Mouse (Mus musculus) embryonic facial prominence, embryonic 10.5 days (tissue): Measurements from ENCODE around the gene Mettl8. TPM values are rescaled to one million over a fixed set of nuclear protein-coding genes. Genes with fewer than 3 reads are reported as not detected.

ENCODE experiments used
- DNase-seq: peaks from one replicate; pipeline ENCODE4 v3.0.0-alpha.2; 2017; ENCODE audit warnings: low spot score
- H3K27ac ChIP-seq: fragments of 300-500 bp; sonication (generic); replicated peaks from 2 replicates; pipeline ENCODE4 v1.5.1; 2016; ENCODE audit warnings: mild to moderate bottlenecking
- H3K27me3 ChIP-seq: fragments of 300-500 bp; sonication (generic); replicated peaks from 2 replicates; pipeline ENCODE4 v1.6.1; 2016; ENCODE audit warnings: low read depth, mild to moderate bottlenecking; ENCODE audit not compliant: poor library complexity, severe bottlenecking
- H3K36me3 ChIP-seq: fragments of 300-500 bp; sonication (generic); replicated peaks from 2 replicates; pipeline ENCODE4 v1.6.1; 2016; ENCODE audit warnings: mild to moderate bottlenecking, moderate library complexity
- H3K4me1 ChIP-seq: fragments of 300-500 bp; sonication (generic); 2 replicates; pipeline ENCODE4 v1.6.1; 2016
- H3K4me3 ChIP-seq: fragments of 300-500 bp; sonication (generic); 2 replicates; pipeline ENCODE4 v1.5.1; 2016; ENCODE audit warnings: mild to moderate bottlenecking, moderate library complexity
- H3K9me3 ChIP-seq: fragments of 300-500 bp; sonication (generic); 2 replicates; pipeline ENCODE4 v1.6.1; 2016; ENCODE audit warnings: mild to moderate bottlenecking
- WGBS: fragments of 180-500 bp; shearing (Covaris S2); methylation state at CpG from one replicate; pipeline ENCODE4 v1.1.7; 2016; 5-methylcytosine and 5-hydroxymethylcytosine counted together
- polyA plus RNA-seq: library from polyadenylated mRNA; unstranded; fragments of >200 nt; fragmentation: Nextera tagmentation; extraction: Ambion mirVana; gene quantifications from 2 replicates; pipeline ENCODE4 v1.2.1, GENCODE M21; 2016

Mettl8 gene
- polyA plus RNA-seq, 1 experiment from 2014 or later: 20.4 TPM

GRCm38 (mm10) chr2:71027631-71028030, 27.8 kb downstream of the Mettl8 start:
- 97% methylated on average over 9 of the region's 9 CpGs for WGBS
- DNase-seq: no peak
- H3K9me3 ChIP-seq: no peaks in the 10 kb centered on the region
- H3K27ac ChIP-seq: no peak overlapping the region
- no peak overlapping the region for H3K4me3 ChIP-seq
- peaks cover 24% of the 10 kb centered on the region for H3K4me1 ChIP-seq
- H3K36me3 ChIP-seq: no peaks in the 10 kb centered on the region; the same call in 1 of the 2 replicates
- no peaks in the 10 kb centered on the region for H3K27me3 ChIP-seq

GRCm38 (mm10) chr2:71026787-71027186, 28.6 kb downstream of the Mettl8 start:
- WGBS: 42% methylated on average over 5 of the region's 5 CpGs
- peak; percentile 62 for DNase-seq
- H3K27ac ChIP-seq: no peak overlapping the region
- peaks cover 20% of the 10 kb centered on the region for H3K4me1 ChIP-seq
- no peaks in the 10 kb centered on the region for H3K27me3 ChIP-seq
- H3K36me3 ChIP-seq: no peaks in the 10 kb centered on the region; the same call in 1 of the 2 replicates
- no peaks in the 10 kb centered on the region for H3K9me3 ChIP-seq
- no peak overlapping the region for H3K4me3 ChIP-seq

- 50% methylated on average over 12 of the region's 12 CpGs for WGBS
- no peak overlapping the region for H3K4me3 ChIP-seq
Measured at GRCm38 (mm10) chr2:71025576-71026315, 29.6 kb downstream of the Mettl8 start.

GRCm38 (mm10) chr2:71023986-71024385, 31.4 kb downstream of the Mettl8 start:
- no peaks in the 10 kb centered on the region for H3K9me3 ChIP-seq
- no peaks in the 10 kb centered on the region for H3K27me3 ChIP-seq
- peaks cover 17% of the 10 kb centered on the region for H3K4me1 ChIP-seq
- no peak overlapping the region for H3K4me3 ChIP-seq
- DNase-seq: no peak
- WGBS: 92% methylated on average over 6 of the region's 6 CpGs
- H3K36me3 ChIP-seq: no peaks in the 10 kb centered on the region; the same call in 1 of the 2 replicates
- no peak overlapping the region for H3K27ac ChIP-seq

More at GRCm38 (mm10) chr2:71025576-71026315, 29.6 kb downstream of the Mettl8 start:
- Histone ChIP-seq H3K36me3 (no peaks in the 10 kb centered on the region; the same call in 1 of the 2 replicates), H3K27me3 (no peaks in the 10 kb centered on the region), H3K27ac (peak overlapping the region; percentile 49), H3K4me1 (peaks cover 17% of the 10 kb centered on the region), H3K9me3 (no peaks in the 10 kb centered on the region)
- DNase-seq: no peak

- H3K4me3 ChIP-seq: no peak overlapping the region
- no peaks in the 10 kb centered on the region for H3K9me3 ChIP-seq
- H3K27me3 ChIP-seq: no peaks in the 10 kb centered on the region
- H3K36me3 ChIP-seq: no peaks in the 10 kb centered on the region; the same call in 1 of the 2 replicates
- peaks cover 17% of the 10 kb centered on the region for H3K4me1 ChIP-seq
- no peak for DNase-seq
- H3K27ac ChIP-seq: no peak overlapping the region
- 93% methylated on average over 6 of the region's 6 CpGs for WGBS
Measured at GRCm38 (mm10) chr2:71022991-71023390, 32.4 kb downstream of the Mettl8 start.

GRCm38 (mm10) chr2:71020674-71021073, 34.7 kb downstream of the Mettl8 start:
- Histone ChIP-seq H3K9me3 (no peaks in the 10 kb centered on the region), H3K4me1 (peaks cover 7% of the 10 kb centered on the region), H3K27me3 (no peaks in the 10 kb centered on the region), H3K27ac (no peak overlapping the region), H3K4me3 (no peak overlapping the region), H3K36me3 (no peaks in the 10 kb centered on the region; the same call in 1 of the 2 replicates)
- no peak for DNase-seq
- 92% methylated on average over 8 of the region's 8 CpGs for WGBS

- no peaks in the 10 kb centered on the region; the same call in 1 of the 2 replicates for H3K36me3 ChIP-seq
- H3K4me1 ChIP-seq: 0 out of 2 replicates have a peak, but pooled peaks cover 3% of the 10 kb centered on the region
- no peak overlapping the region for H3K27ac ChIP-seq
- no peaks in the 10 kb centered on the region for H3K9me3 ChIP-seq
- H3K4me3 ChIP-seq: no peak overlapping the region
- no peaks in the 10 kb centered on the region for H3K27me3 ChIP-seq
- 75% methylated on average over 8 of the region's 8 CpGs for WGBS
- no peak for DNase-seq
Measured at GRCm38 (mm10) chr2:71019704-71020375, 35.5 kb downstream of the Mettl8 start.

GRCm38 (mm10) chr2:71019277-71019676, 36.1 kb downstream of the Mettl8 start:
- Histone ChIP-seq H3K36me3 (no peaks in the 10 kb centered on the region; the same call in 1 of the 2 replicates), H3K27ac (no peak overlapping the region), H3K4me3 (no peak overlapping the region), H3K4me1 (0 out of 2 replicates have a peak, but pooled peaks cover 3% of the 10 kb centered on the region), H3K27me3 (no peaks in the 10 kb centered on the region), H3K9me3 (no peaks in the 10 kb centered on the region)
- 71% methylated on average over 9 of the region's 9 CpGs for WGBS
- DNase-seq: no peak

GRCm38 (mm10) chr2:71013521-71013920, 41.9 kb downstream of the Mettl8 start:
- Histone ChIP-seq H3K27me3 (no peaks in the 10 kb centered on the region), H3K4me3 (no peak overlapping the region), H3K9me3 (no peaks in the 10 kb centered on the region), H3K36me3 (no peaks in the 10 kb centered on the region; the same call in 1 of the 2 replicates), H3K27ac (no peak overlapping the region), H3K4me1 (0 out of 2 replicates have a peak, but pooled peaks cover 3% of the 10 kb centered on the region)
- DNase-seq: no peak
- WGBS: 96% methylated on average over 7 of the region's 7 CpGs

GRCm38 (mm10) chr2:71011816-71012215, 43.6 kb downstream of the Mettl8 start:
- Histone ChIP-seq H3K27ac (no peak overlapping the region), H3K27me3 (no peaks in the 10 kb centered on the region), H3K4me1 (no peaks in the 10 kb centered on the region), H3K36me3 (no peaks in the 10 kb centered on the region; the same call in 1 of the 2 replicates), H3K9me3 (no peaks in the 10 kb centered on the region), H3K4me3 (no peak overlapping the region)
- WGBS: 97% methylated on average over 1 of the region's 1 CpGs
- DNase-seq: no peak

GRCm38 (mm10) chr2:71004354-71004753, 51.0 kb downstream of the Mettl8 start:
- H3K36me3 ChIP-seq: no peaks in the 10 kb centered on the region
- no peak overlapping the region for H3K27ac ChIP-seq
- H3K27me3 ChIP-seq: no peaks in the 10 kb centered on the region
- H3K9me3 ChIP-seq: no peaks in the 10 kb centered on the region
- no peak for DNase-seq
- 87% methylated on average over 4 of the region's 4 CpGs for WGBS
- no peaks in the 10 kb centered on the region for H3K4me1 ChIP-seq
- H3K4me3 ChIP-seq: no peak overlapping the region

GRCm38 (mm10) chr2:71002509-71002908, 52.9 kb downstream of the Mettl8 start:
- no peaks in the 10 kb centered on the region for H3K36me3 ChIP-seq
- no peaks in the 10 kb centered on the region for H3K27me3 ChIP-seq
- H3K4me3 ChIP-seq: no peak overlapping the region
- H3K9me3 ChIP-seq: no peaks in the 10 kb centered on the region
- WGBS: 81% methylated on average over 1 of the region's 1 CpGs
- DNase-seq: no peak
- no peak overlapping the region for H3K27ac ChIP-seq
- no peaks in the 10 kb centered on the region for H3K4me1 ChIP-seq
